Mouse (Mus musculus) T-helper 1 cell (primary cell): ENCODE measurements around the gene Zfp820.
"Not testable (repeated sequence)": the region's sequence is repeated elsewhere in the genome, so short reads cannot be mapped to it uniquely, and the experiment has no call there.

Source experiments
- in situ Hi-C: fragments of 300-600 bp; cut with MboI, MseI; formaldehyde crosslinking; loops from one replicate; pipeline ENCODE4 v1.15.1; 2025; ENCODE audit warnings: high pct_unique_total_duplicates

The Zfp820 gene

GRCm38 (mm10) chr17:21845545-21846321 lies at the start of gene Zfp820:
TSS of gene Zfp820 (minus strand) at chr17:21845772.
- in situ Hi-C loops: no loop called here

- in situ Hi-C loops: no loop called here
Observed at GRCm38 (mm10) chr17:21871256-21871655, 25.7 kb upstream of the Zfp820 start.

- in situ Hi-C loops: not testable (repeated sequence)
Observed at GRCm38 (mm10) chr17:21846322-21846582, 680 bp upstream of the Zfp820 start.

- in situ Hi-C loops: no loop called here
Observed at GRCm38 (mm10) chr17:21838510-21838909, 7.1 kb downstream of the Zfp820 start.

- in situ Hi-C loops: not testable (repeated sequence)
Observed at GRCm38 (mm10) chr17:21801373-21801772, 44.2 kb downstream of the Zfp820 start.

- in situ Hi-C loops: no loop called here
Observed at GRCm38 (mm10) chr17:21792256-21792655, 53.3 kb downstream of the Zfp820 start.

GRCm38 (mm10) chr17:21770336-21770735 lies 75.2 kb downstream of the Zfp820 start:
- in situ Hi-C loops: no loop called here
